Mouse (Mus musculus): ENCODE measurements around the gene Pex16. TPM values are rescaled to one million over a fixed set of nuclear protein-coding genes. Genes with fewer than 3 reads are reported as not detected.

Gene Pex16
- total RNA-seq (2014; rRNA removed) (95.5 and 97.7 TPM in 2 replicates), polyA plus RNA-seq (2012; rRNA removed) (164 and 196 TPM in 2 replicates)

DNA sequence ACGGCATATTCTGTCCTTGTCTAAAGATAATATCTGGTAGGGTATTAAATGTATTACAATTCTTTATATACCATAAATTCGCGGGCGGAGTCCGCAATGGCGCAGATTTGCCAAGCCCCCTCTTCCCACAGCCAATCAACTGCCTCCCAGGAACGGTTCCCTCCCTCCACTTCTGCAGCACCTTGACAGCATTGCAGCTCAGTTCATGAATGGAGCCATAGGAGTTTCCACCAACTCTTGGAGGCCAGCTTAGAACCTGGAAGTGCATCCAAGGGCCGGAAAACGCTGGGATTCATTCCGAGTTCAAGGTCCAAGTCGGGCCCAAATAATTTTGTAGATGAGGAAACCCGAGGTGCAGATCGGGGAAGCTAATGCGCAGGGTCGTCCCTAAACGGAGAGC lies at the start of gene Pex16, which contains the start of gene Large2:
Gene Pex16 (plus strand): TSS at position 163 of the 400 bp plus-strand sequence.
Gene Large2 (minus strand): TSS at position 356 of the 400 bp plus-strand sequence.
- peak; percentile 76 for DNase-seq (ENCODE audit: extremely low read depth, low read depth, low spot score)
- H3K4me1 ChIP-seq (ENCODE audit: control insufficient read depth, insufficient read depth, low read length), result peaks cover 8% of the 10 kb centered on the region; the same call in 1 of the 2 replicates
- 5% methylated on average over 16 of the region's 16 CpGs for WGBS

DNA sequence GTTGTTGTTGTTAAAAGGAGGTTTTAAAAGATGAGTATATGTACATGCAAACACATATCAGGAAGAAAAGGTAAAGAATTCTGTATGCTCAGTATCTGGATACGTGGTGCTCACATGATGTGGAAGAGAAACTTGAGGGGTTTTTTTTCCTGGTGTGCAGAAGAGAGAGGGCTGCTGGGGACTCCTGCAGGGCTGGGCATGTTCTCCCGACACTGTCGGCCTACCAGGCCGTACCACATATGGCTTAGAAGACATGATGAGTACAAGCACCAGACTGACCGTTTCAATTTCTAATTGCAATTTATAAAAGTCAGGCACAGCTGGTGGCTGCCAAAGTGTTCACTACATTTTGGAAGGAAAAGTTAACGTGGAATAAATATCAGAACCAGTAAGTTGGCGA lies 48.8 kb upstream of the Pex16 start:
- 91% methylated on average over 7 of the region's 7 CpGs for WGBS
- no peak for DNase-seq (ENCODE audit: extremely low read depth, low read depth, low spot score)
- H3K4me1 ChIP-seq (ENCODE audit: control insufficient read depth, insufficient read depth, low read length), result no peaks in the 10 kb centered on the region

More for the DNA sequence above, at the start of gene Pex16, which contains the start of gene Large2:
- Histone ChIP-seq H3K9ac (ENCODE audit: low read depth, low read length) (peak within 1 kb of the TSS; percentile 87), H3K27ac (replicated peaks; ENCODE audit: insufficient read depth, low read depth, low read length) (peak within 1 kb of the TSS; percentile 96), H3K79me2 (ENCODE audit: control insufficient read depth, insufficient read depth, low read length) (peaks cover 6% of the 10 kb centered on the region; the same call in 1 of the 2 replicates), H3K36me3 (ENCODE audit: control insufficient read depth, insufficient read depth, low read length) (peaks cover 18% of the 10 kb centered on the region), H3K27me3 (ENCODE audit: control insufficient read depth, insufficient read depth, low read length) (no peaks in the 10 kb centered on the region), H3K4me3 (ENCODE audit: insufficient read depth, low read depth, low read length) (peak within 1 kb of the TSS; percentile 94)
- TF ChIP-seq CTCF (IDR thresholded peaks at IDR 0.05; ENCODE audit: low read depth, low read length), result no peak
- no peak for TF ChIP-seq POLR2A (IDR thresholded peaks at IDR 0.05; ENCODE audit: extremely low read depth, insufficient read depth, low read length)

DNA sequence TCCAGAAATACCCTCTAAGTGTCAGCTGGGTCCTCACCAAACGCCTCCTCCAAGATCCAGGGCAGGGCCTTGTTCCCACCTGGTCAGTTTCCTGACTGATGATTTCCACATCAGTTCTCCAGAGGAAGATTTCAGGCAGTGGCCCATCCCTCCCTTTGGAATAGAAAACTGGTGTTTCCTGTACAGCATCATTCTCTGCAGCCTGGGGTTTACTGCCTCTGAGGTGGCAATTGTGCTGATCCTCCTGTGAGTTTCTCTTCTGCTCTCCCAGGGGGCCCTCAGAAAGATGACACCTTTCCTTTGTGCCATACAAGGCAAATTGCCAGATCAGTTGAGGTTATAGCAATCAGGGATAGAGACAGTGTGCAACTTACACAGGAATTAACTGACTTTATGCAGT lies 48.3 kb upstream of the Pex16 start:
- WGBS, result 88% methylated on average over 1 of the region's 1 CpGs
- Histone ChIP-seq H3K4me1 (ENCODE audit: control insufficient read depth, insufficient read depth, low read length) (no peaks in the 10 kb centered on the region), H3K27ac (replicated peaks; ENCODE audit: insufficient read depth, low read depth, low read length) (no peak overlapping the region), H3K27me3 (ENCODE audit: control insufficient read depth, insufficient read depth, low read length) (no peaks in the 10 kb centered on the region), H3K9ac (ENCODE audit: low read depth, low read length) (no peak overlapping the region), H3K36me3 (ENCODE audit: control insufficient read depth, insufficient read depth, low read length) (peaks cover 15% of the 10 kb centered on the region), H3K4me3 (ENCODE audit: insufficient read depth, low read depth, low read length) (no peak overlapping the region), H3K79me2 (ENCODE audit: control insufficient read depth, insufficient read depth, low read length) (no peaks in the 10 kb centered on the region; the same call in 1 of the 2 replicates)
- no peak for DNase-seq (ENCODE audit: extremely low read depth, low read depth, low spot score)
- no peak for TF ChIP-seq POLR2A (IDR thresholded peaks at IDR 0.05; ENCODE audit: extremely low read depth, insufficient read depth, low read length)

More for the DNA sequence above, 48.8 kb upstream of the Pex16 start:
- Histone ChIP-seq H3K79me2 (ENCODE audit: control insufficient read depth, insufficient read depth, low read length) (no peaks in the 10 kb centered on the region; the same call in 1 of the 2 replicates), H3K27me3 (ENCODE audit: control insufficient read depth, insufficient read depth, low read length) (no peaks in the 10 kb centered on the region), H3K4me3 (ENCODE audit: insufficient read depth, low read depth, low read length) (no peak overlapping the region), H3K36me3 (ENCODE audit: control insufficient read depth, insufficient read depth, low read length) (peaks cover 15% of the 10 kb centered on the region), H3K27ac (replicated peaks; ENCODE audit: insufficient read depth, low read depth, low read length) (no peak overlapping the region), H3K9ac (ENCODE audit: low read depth, low read length) (no peak overlapping the region)
- no peak for TF ChIP-seq POLR2A (IDR thresholded peaks at IDR 0.05; ENCODE audit: extremely low read depth, insufficient read depth, low read length)
- no peak for TF ChIP-seq CTCF (IDR thresholded peaks at IDR 0.05; ENCODE audit: low read depth, low read length)

DNA sequence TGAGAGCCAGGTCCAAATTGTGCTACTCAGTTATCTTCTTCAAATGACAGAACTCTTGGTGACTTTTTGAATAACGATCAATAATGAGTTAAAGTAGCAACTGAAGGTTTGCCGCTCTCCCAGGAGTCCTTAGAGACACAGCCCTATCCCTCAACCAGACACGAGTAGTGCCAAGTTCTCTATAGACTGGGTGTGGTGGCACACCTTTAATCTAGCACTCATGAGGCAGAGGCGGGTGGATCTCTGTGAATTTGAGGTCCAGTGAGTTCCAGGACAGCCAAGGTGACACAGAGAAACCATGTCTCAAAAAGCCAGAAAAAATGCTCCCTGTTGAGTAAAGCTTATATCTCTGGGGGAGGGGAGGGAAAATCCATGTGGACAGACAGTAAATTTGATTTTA lies 46.9 kb upstream of the Pex16 start:
- whole genome bisulfite sequencing, result 92% methylated on average over 4 of the region's 4 CpGs
- no peak for DNase-seq (ENCODE audit: extremely low read depth, low read depth, low spot score)
- TF ChIP-seq POLR2A (IDR thresholded peaks at IDR 0.05; ENCODE audit: extremely low read depth, insufficient read depth, low read length) (no peak), CTCF (IDR thresholded peaks at IDR 0.05; ENCODE audit: low read depth, low read length) (no peak)

DNA sequence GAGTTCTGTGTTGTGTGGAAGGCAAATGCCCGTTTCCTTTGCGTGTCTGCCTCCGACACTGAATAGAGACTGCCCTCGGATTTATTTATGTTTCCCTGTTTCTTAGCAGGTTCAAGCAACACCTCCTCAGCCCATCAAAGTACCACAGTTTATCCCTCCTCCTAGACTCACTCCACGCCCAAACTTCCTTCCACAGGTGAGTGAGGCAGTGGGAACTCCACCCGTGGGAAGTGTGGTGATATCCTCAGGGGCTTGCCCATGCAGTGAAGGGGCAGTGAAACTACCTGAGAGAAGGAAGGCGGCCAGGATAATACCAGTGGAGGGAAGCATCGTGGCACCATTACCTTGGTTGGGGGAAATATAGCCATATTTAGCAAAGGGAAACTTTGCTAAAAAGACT lies 46.3 kb upstream of the Pex16 start:
- TF ChIP-seq CTCF (IDR thresholded peaks at IDR 0.05; ENCODE audit: low read depth, low read length) (no peak), POLR2A (IDR thresholded peaks at IDR 0.05; ENCODE audit: extremely low read depth, insufficient read depth, low read length) (no peak)
- Histone ChIP-seq H3K4me3 (ENCODE audit: insufficient read depth, low read depth, low read length) (no peak overlapping the region), H3K4me1 (ENCODE audit: control insufficient read depth, insufficient read depth, low read length) (no peaks in the 10 kb centered on the region), H3K27me3 (ENCODE audit: control insufficient read depth, insufficient read depth, low read length) (no peaks in the 10 kb centered on the region), H3K9ac (ENCODE audit: low read depth, low read length) (no peak overlapping the region), H3K79me2 (ENCODE audit: control insufficient read depth, insufficient read depth, low read length) (no peaks in the 10 kb centered on the region; the same call in 1 of the 2 replicates), H3K27ac (replicated peaks; ENCODE audit: insufficient read depth, low read depth, low read length) (no peak overlapping the region), H3K36me3 (ENCODE audit: control insufficient read depth, insufficient read depth, low read length) (peaks cover 22% of the 10 kb centered on the region)
- no peak for DNase-seq (ENCODE audit: extremely low read depth, low read depth, low spot score)
- 94% methylated on average over 8 of the region's 8 CpGs for whole genome bisulfite sequencing

More for the DNA sequence above, 46.9 kb upstream of the Pex16 start:
- Histone ChIP-seq H3K4me1 (ENCODE audit: control insufficient read depth, insufficient read depth, low read length) (no peaks in the 10 kb centered on the region), H3K27ac (replicated peaks; ENCODE audit: insufficient read depth, low read depth, low read length) (no peak overlapping the region), H3K36me3 (ENCODE audit: control insufficient read depth, insufficient read depth, low read length) (peaks cover 19% of the 10 kb centered on the region), H3K4me3 (ENCODE audit: insufficient read depth, low read depth, low read length) (no peak overlapping the region), H3K9ac (ENCODE audit: low read depth, low read length) (no peak overlapping the region), H3K79me2 (ENCODE audit: control insufficient read depth, insufficient read depth, low read length) (no peaks in the 10 kb centered on the region; the same call in 1 of the 2 replicates), H3K27me3 (ENCODE audit: control insufficient read depth, insufficient read depth, low read length) (no peaks in the 10 kb centered on the region)

DNA sequence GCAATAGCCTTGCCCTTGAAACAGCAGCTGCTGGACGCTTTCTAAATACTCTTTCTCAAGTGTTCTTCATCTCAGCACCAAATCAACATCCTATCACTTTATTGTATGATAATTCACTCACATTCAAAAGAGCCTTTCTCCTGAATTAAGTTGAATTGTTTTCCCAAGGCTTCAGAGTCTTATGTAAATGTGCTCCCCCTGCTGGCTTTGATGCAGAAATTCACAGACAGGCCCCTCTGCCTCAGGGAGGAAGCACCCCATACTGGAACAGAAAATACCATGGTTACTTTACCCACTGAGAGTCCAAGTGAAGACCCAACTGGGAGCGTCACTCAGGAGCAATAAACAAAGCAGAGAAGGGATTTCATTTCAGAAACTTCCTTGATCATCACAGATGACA lies 43.6 kb upstream of the Pex16 start:
- peak; percentile 23 for DNase-seq (ENCODE audit: extremely low read depth, low read depth, low spot score)
- peak; percentile 46; the same call in 1 of the 2 replicates for TF ChIP-seq CTCF (IDR thresholded peaks at IDR 0.05; ENCODE audit: low read depth, low read length)
- TF ChIP-seq POLR2A (IDR thresholded peaks at IDR 0.05; ENCODE audit: extremely low read depth, insufficient read depth, low read length), result no peak
- WGBS, result 71% methylated on average over 2 of the region's 2 CpGs
- 0 out of 2 replicates have a peak, but pooled peaks cover 2% of the 10 kb centered on the region for H3K79me2 ChIP-seq (ENCODE audit: control insufficient read depth, insufficient read depth, low read length)
- H3K4me1 ChIP-seq (ENCODE audit: control insufficient read depth, insufficient read depth, low read length), result peaks cover 7% of the 10 kb centered on the region; the same call in 1 of the 2 replicates
- no peak overlapping the region for H3K9ac ChIP-seq (ENCODE audit: low read depth, low read length)
- H3K27ac ChIP-seq (replicated peaks; ENCODE audit: insufficient read depth, low read depth, low read length), result no peak overlapping the region
- H3K27me3 ChIP-seq (ENCODE audit: control insufficient read depth, insufficient read depth, low read length), result no peaks in the 10 kb centered on the region
- peaks cover 24% of the 10 kb centered on the region for H3K36me3 ChIP-seq (ENCODE audit: control insufficient read depth, insufficient read depth, low read length)
- no peak overlapping the region for H3K4me3 ChIP-seq (ENCODE audit: insufficient read depth, low read depth, low read length)

Measured in liver, adult 2 months (tissue).